Mouse (Mus musculus) intestine, postnatal 0 days (tissue): ENCODE results near the gene Ilvbl. TPM values are rescaled to one million over a fixed set of nuclear protein-coding genes. Genes with fewer than 3 reads are reported as not detected.

Experiments
- ATAC-seq: fragments of 200-750 bp; cut with Nextera tagmentation; 2 replicates; pipeline ENCODE4 v1.8.0; 2017; ENCODE audit warnings: mild to moderate bottlenecking, moderate TSS enrichment, moderate library complexity
- H3K27ac ChIP-seq: fragments of 300-500 bp; sonication (generic); 2 replicates; pipeline ENCODE4 v1.5.1; 2014; ENCODE audit warnings: mild to moderate bottlenecking, low read depth, low read length, moderate library complexity
- H3K27me3 ChIP-seq: fragments of 300-500 bp; sonication (generic); replicated peaks from 2 replicates; pipeline ENCODE4 v1.6.1; 2014; ENCODE audit warnings: low read length, mixed read lengths; ENCODE audit not compliant: control insufficient read depth, insufficient read depth
- H3K36me3 ChIP-seq: fragments of 300-500 bp; sonication (generic); 2 replicates; pipeline ENCODE4 v1.6.1; 2014; ENCODE audit warnings: mild to moderate bottlenecking, moderate library complexity; ENCODE audit not compliant: control insufficient read depth, insufficient read depth
- H3K4me1 ChIP-seq: fragments of 300-500 bp; sonication (generic); replicated peaks from 2 replicates; pipeline ENCODE4 v1.6.1; 2014; ENCODE audit warnings: antibody characterized with exemption, low read length, mixed read lengths; ENCODE audit not compliant: control insufficient read depth, insufficient read depth
- H3K4me2 ChIP-seq: fragments of 300-500 bp; sonication (generic); replicated peaks from 2 replicates; pipeline ENCODE4 v1.6.1; 2014; ENCODE audit warnings: low read depth, mild to moderate bottlenecking, moderate library complexity
- H3K4me3 ChIP-seq: fragments of 300-500 bp; sonication (generic); 2 replicates; pipeline ENCODE4 v1.5.1; 2014; ENCODE audit warnings: low read depth, low read length
- H3K9ac ChIP-seq: fragments of 300-500 bp; sonication (generic); 2 replicates; pipeline ENCODE4 v1.6.1; 2014; ENCODE audit warnings: mild to moderate bottlenecking, low read depth, low read length
- H3K9me3 ChIP-seq: fragments of 300-500 bp; sonication (generic); 2 replicates; pipeline ENCODE4 v1.6.1; 2016; ENCODE audit warnings: mixed run types; ENCODE audit not compliant: control insufficient read depth
- CTCF ChIP-seq: sonication (generic); IDR thresholded peaks from 2 replicates; pipeline ENCODE4 v1.5.1; 2016; ENCODE audit warnings: low read depth, mild to moderate bottlenecking, control low read depth, antibody characterized with exemption, moderate library complexity
- WGBS: fragments of 180-500 bp; shearing (Covaris S2); extraction: QIAGEN DNeasy Blood & Tissue Kit; methylation state at CpG from one replicate; pipeline ENCODE4 v1.1.7; 2014; 5-methylcytosine and 5-hydroxymethylcytosine counted together
- polyA plus RNA-seq: library from polyadenylated mRNA; unstranded; fragments of >200 nt; fragmentation: Nextera tagmentation; extraction: Ambion mirVana; gene quantifications from 2 replicates; pipeline ENCODE4 v1.2.1, GENCODE M21; 2015

Gene Ilvbl
- polyA plus RNA-seq, 1 experiment from 2014 or later: 92.8 TPM

DNA sequence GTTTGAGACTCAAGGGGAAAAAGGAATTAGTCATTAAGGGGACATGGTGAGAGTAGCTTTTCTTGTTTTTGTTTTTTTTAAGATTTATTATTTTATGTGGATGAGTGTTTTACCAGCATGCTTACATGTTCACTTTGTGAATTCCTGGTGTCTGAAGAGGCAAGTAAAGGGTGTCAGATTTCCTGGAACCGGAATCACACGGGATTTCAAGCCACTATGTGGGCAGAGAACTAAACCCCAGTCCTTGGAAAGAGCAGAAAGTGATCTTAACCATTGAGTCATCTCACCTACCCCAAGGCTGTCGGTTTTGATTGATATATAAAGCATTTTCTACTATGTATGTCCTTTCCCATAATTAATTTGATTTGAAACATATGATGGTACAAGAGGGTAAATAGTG, 4.5 kb upstream of the Ilvbl start:
- TF ChIP-seq CTCF: no peak
- Histone ChIP-seq H3K36me3 (no peaks in the 10 kb centered on the region), H3K9me3 (no peaks in the 10 kb centered on the region), H3K9ac (no peak overlapping the region), H3K4me3 (no peak overlapping the region), H3K27ac (no peak overlapping the region), H3K4me2 (no peak overlapping the region), H3K27me3 (no peaks in the 10 kb centered on the region), H3K4me1 (no peaks in the 10 kb centered on the region)
- no peak for ATAC-seq
- 62% methylated on average over 3 of the region's 3 CpGs for WGBS

- Histone ChIP-seq H3K36me3 (no peaks in the 10 kb centered on the region), H3K27me3 (no peaks in the 10 kb centered on the region), H3K4me2 (no peak overlapping the region), H3K4me1 (no peaks in the 10 kb centered on the region), H3K9me3 (no peaks in the 10 kb centered on the region), H3K9ac (no peak overlapping the region), H3K4me3 (no peak overlapping the region), H3K27ac (no peak overlapping the region)
- no peak for TF ChIP-seq CTCF
- no peak for ATAC-seq
- WGBS: 61% methylated on average over 6 of the region's 6 CpGs
Observed at GRCm38 (mm10) chr10:78570416-78570815, 3.7 kb upstream of the Ilvbl start.

DNA sequence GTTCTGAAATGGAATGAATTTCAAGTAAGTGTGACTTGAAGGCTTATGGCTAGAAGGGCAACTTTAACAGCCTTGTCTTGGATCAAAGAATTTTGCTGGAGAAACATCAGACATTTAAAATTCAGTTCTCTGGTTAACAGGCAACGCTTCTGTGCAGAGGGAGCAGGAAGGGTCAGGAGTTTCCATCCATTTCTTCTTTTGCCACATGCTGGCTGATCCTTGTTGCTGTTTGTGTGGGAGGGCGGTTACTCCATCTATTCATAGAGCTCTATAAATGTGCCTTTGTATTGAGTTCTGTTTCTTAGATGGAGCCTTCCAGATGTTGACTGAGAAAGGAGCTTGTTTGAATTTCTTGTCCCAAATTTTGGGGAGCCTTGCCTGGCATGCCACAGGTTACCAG, 3.2 kb upstream of the Ilvbl start:
- WGBS: 73% methylated on average over 2 of the region's 2 CpGs
- Histone ChIP-seq H3K4me1 (no peaks in the 10 kb centered on the region), H3K4me3 (no peak overlapping the region), H3K4me2 (no peak overlapping the region), H3K9me3 (no peaks in the 10 kb centered on the region), H3K36me3 (peaks cover 2% of the 10 kb centered on the region; the same call in 1 of the 2 replicates), H3K27ac (no peak overlapping the region), H3K9ac (no peak overlapping the region), H3K27me3 (no peaks in the 10 kb centered on the region)
- no peak for TF ChIP-seq CTCF
- no peak for ATAC-seq

GRCm38 (mm10) chr10:78573226-78573625, 920 bp upstream of the Ilvbl start:
- Histone ChIP-seq H3K27me3 (no peaks in the 10 kb centered on the region), H3K9me3 (no peaks in the 10 kb centered on the region), H3K4me1 (no peaks in the 10 kb centered on the region), H3K4me2 (no peak overlapping the region), H3K27ac (no peak overlapping the region), H3K9ac (no peak overlapping the region), H3K4me3 (no peak overlapping the region), H3K36me3 (peaks cover 20% of the 10 kb centered on the region)
- TF ChIP-seq CTCF: no peak
- ATAC-seq: no peak
- WGBS: 81% methylated on average over 3 of the region's 3 CpGs

GRCm38 (mm10) chr10:78575105-78575632, 1.0 kb downstream of the Ilvbl start:
- WGBS: 6% methylated on average over 13 of the region's 13 CpGs
- peak overlapping the region; percentile 97 for H3K27ac ChIP-seq
- no peaks in the 10 kb centered on the region for H3K9me3 ChIP-seq
- no peaks in the 10 kb centered on the region for H3K4me1 ChIP-seq
- ATAC-seq: peak; percentile 67
- no peak for TF ChIP-seq CTCF
- no peaks in the 10 kb centered on the region for H3K27me3 ChIP-seq
- peaks cover 38% of the 10 kb centered on the region for H3K36me3 ChIP-seq
- peak overlapping the region; percentile 85 for H3K9ac ChIP-seq
- H3K4me3 ChIP-seq: peak overlapping the region; percentile 65
- H3K4me2 ChIP-seq: peak overlapping the region; percentile 86

GRCm38 (mm10) chr10:78575690-78576089, 1.5 kb downstream of the Ilvbl start:
- peak overlapping the region; percentile 85; the same call in 1 of the 2 replicates for H3K9ac ChIP-seq
- H3K4me1 ChIP-seq: no peaks in the 10 kb centered on the region
- ATAC-seq: no peak
- no peak for TF ChIP-seq CTCF
- H3K27ac ChIP-seq: peak overlapping the region; percentile 97
- peak overlapping the region; percentile 65 for H3K4me3 ChIP-seq
- WGBS: 42% methylated on average over 2 of the region's 2 CpGs
- no peaks in the 10 kb centered on the region for H3K27me3 ChIP-seq
- peaks cover 42% of the 10 kb centered on the region for H3K36me3 ChIP-seq
- H3K9me3 ChIP-seq: no peaks in the 10 kb centered on the region
- H3K4me2 ChIP-seq: peak overlapping the region; percentile 86
